In genomic region chr11:61044741-61045140, GRCm38 (mm10) we compare ENCODE assay signal across 18 mouse cellular contexts. TPM values are rescaled to one million over a fixed set of nuclear protein-coding genes. Genes with fewer than 3 reads are reported as not detected.
"Had no signal": no experiment of that assay in that cellular context is flagged by ENCODE, and none has a peak within 500 bp of the region (broad histone marks: within the 10 kb centered on the region; RNA-seq: fewer than 3 reads in every experiment).

No protein-coding gene starts in this region.

- H3K9ac ChIP-seq: limb, embryonic 13.5 days; liver, embryonic 12.5 days; liver, embryonic 15.5 days; lung, embryonic 15.5 days; midbrain, embryonic 12.5 days; stomach, embryonic 15.5 days had no signal

- ATAC-seq: liver, embryonic 12.5 days had no signal

- H3K36me3 ChIP-seq: limb, embryonic 10.5 days; limb, embryonic 13.5 days; liver, embryonic 12.5 days; liver, embryonic 15.5 days; lung, embryonic 15.5 days; midbrain, embryonic 12.5 days; stomach, embryonic 15.5 days had no signal

- H3K27me3 ChIP-seq: limb, embryonic 13.5 days; lung, embryonic 15.5 days; midbrain, embryonic 12.5 days had no signal

- DNase-seq: kidney, adult 2 months; layer of hippocampus, adult 9-11 months; liver; lung, adult 18-20 months; lung, postnatal 10 days; lung, postnatal 36 days; spleen, adult 18-20 months; thymus, postnatal 25 days had no signal

- H3K4me3 ChIP-seq: layer of hippocampus, adult 2 months; limb, embryonic 10.5 days; limb, embryonic 13.5 days; liver, embryonic 12.5 days; liver, embryonic 15.5 days; lung, embryonic 15.5 days; megakaryocyte, embryonic 14.5 days; midbrain, embryonic 12.5 days; stomach, embryonic 15.5 days had no signal

- H3K9me3 ChIP-seq: limb, embryonic 10.5 days; limb, embryonic 13.5 days; liver, embryonic 12.5 days; liver, embryonic 15.5 days; lung, embryonic 15.5 days; midbrain, embryonic 12.5 days; stomach, embryonic 15.5 days had no signal

- H3K4me2 ChIP-seq: limb, embryonic 13.5 days; liver, embryonic 12.5 days; liver, embryonic 15.5 days; lung, embryonic 15.5 days; midbrain, embryonic 12.5 days; stomach, embryonic 15.5 days had no signal

- H3K27ac ChIP-seq: kidney, postnatal 0 days; layer of hippocampus, adult 2 months; limb, embryonic 10.5 days; limb, embryonic 13.5 days; liver, embryonic 12.5 days; liver, embryonic 15.5 days; lung, embryonic 15.5 days; midbrain, embryonic 12.5 days; stomach, embryonic 15.5 days had no signal

RNA-seq across cellular contexts. Expression of gene Kcnj12, which starts 22.4 kb away (rescaled TPM):
- polyA plus RNA-seq: liver, embryonic 15.5 days had no signal
